Mouse (Mus musculus) CD8-positive naive resting alpha-beta T cell, adult 2 months (primary cell): ENCODE data around the gene Shb.

ENCODE experiments used
- DNase-seq, 2 experiments: peaks; one replicate each; pipeline ENCODE4 v3.0.0; 2022; ENCODE audit warnings: low read depth in 2 of 2, low spot score in 2 of 2

Shb gene

GRCm38 (mm10) chr4:45483271-45484245 is 48.7 kb downstream of the Shb start:
- DNase-seq = no peak

DNA sequence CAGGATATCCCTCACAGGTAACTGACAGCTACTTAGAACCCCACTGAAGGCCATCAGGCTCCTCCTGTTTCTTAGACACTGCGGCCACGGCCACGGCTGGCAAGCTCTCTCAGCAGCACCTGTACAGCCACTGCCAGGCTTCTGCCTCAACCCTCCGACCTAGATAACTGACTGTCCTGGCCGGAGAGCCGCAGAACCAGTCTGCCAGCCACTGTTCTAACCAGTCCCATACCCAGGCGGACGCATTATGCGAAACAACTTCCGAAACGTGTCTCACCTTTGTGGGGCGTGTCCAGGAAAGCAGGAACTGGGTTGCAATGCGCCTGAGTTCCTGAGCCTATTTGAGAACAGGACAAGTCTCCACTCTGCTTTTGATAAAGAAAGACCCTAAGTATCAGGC is 50.0 kb downstream of the Shb start:
- DNase-seq = no peak

GRCm38 (mm10) chr4:45481431-45481830 is 50.8 kb downstream of the Shb start:
- DNase-seq = no peak

DNA sequence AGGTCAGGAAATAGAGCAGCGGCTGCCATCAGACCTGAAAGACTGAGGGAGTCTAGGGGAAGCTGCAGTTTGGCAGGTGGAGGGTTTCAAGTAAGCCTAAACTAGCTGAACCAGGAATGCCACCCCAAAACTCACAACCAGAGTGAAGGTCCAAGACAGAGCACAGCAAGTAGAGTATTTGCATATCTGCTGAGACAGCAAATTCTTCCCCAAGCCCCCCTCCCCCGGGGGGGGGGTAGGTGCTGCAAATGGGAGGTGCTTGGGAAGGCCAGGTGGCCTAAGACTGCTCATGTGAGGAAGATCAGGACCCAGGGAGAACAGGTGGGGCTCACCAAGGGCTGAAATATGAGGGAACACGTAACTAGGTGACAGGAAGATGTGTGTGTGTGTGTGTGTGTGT is 51.7 kb downstream of the Shb start:
- DNase-seq = no peak

GRCm38 (mm10) chr4:45479433-45479832 is 52.8 kb downstream of the Shb start:
- DNase-seq = no peak

GRCm38 (mm10) chr4:45478178-45478577 is 54.1 kb downstream of the Shb start:
- no peak for DNase-seq

DNA sequence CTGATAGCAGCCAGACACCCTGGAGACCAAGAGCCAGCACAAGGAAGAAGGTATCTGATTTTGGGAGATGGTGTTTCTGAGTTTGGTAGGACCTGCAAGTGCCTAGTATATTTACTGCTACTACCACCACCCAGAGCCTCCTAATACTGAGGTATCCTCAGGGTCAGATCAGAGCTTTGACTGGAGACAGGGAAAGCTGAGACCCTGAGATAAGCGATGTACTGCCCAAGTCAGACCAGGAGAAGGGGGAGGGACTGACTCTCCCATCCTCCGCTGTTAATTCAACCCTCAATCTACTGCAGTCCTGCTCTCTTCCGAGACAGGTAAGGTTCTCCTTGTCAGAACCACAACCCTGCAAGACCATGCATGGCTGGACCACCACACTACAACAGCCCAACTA is 55.2 kb downstream of the Shb start:
- no peak for DNase-seq

DNA sequence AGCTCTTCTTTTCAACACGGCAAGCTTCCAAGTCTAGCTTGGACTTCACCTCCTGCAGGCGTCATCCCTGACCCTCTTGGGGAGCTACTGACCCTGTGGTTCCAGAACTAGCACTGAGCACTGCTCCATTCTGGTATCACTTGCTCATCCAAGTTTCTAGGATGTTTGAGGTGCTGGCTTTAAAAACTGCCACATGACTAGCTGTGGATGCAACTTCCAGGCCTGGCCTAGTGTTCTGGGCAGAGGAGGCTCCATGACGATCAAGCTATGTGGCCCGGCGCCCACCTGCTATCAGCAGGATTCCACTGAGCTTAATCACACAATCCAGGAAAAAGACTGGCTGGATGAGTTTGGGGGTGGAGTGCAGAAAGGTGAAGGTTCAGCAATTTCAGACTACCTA is 57.4 kb downstream of the Shb start:
- DNase-seq = no peak

GRCm38 (mm10) chr4:45474131-45474530 is 58.1 kb downstream of the Shb start:
- DNase-seq = no peak

DNA sequence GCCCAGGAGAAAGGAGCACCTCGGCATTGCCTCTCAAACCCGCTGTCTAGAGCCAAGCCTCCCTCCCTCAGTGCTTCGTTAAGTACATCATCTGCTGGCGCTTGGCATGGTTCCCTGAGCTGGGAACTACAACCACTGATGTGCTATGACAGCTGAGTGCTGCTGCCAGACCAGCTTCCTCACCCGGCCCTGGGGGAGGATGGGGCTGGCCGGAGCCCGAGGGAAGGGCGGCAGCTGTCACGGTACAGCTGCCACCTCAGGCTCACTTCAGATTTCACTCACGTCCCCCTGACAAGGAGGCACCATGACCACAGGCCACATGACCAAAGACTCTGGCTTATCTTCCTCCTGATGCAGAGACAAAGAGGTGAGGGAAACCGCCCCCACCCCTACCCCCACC is 59.1 kb downstream of the Shb start:
- DNase-seq = no peak

DNA sequence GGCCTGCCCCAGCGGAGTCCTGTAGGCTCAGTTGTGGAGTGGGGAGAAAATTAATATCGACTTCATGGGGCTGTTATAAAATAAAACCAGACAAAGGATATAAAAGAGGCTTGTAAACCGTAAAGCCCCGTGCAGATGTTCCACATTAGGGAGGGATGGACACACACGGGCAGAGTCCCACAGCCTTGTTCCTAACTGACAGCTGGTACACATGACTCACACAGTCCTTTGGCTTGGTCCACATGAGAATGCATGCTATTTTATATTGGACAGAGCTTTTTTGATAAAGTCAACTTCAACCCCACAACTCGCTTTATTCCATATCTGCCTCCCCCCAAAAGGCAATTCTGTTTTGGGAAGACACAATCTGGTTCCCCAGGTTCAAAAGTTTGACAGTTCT is 59.6 kb downstream of the Shb start:
- no peak for DNase-seq

DNA sequence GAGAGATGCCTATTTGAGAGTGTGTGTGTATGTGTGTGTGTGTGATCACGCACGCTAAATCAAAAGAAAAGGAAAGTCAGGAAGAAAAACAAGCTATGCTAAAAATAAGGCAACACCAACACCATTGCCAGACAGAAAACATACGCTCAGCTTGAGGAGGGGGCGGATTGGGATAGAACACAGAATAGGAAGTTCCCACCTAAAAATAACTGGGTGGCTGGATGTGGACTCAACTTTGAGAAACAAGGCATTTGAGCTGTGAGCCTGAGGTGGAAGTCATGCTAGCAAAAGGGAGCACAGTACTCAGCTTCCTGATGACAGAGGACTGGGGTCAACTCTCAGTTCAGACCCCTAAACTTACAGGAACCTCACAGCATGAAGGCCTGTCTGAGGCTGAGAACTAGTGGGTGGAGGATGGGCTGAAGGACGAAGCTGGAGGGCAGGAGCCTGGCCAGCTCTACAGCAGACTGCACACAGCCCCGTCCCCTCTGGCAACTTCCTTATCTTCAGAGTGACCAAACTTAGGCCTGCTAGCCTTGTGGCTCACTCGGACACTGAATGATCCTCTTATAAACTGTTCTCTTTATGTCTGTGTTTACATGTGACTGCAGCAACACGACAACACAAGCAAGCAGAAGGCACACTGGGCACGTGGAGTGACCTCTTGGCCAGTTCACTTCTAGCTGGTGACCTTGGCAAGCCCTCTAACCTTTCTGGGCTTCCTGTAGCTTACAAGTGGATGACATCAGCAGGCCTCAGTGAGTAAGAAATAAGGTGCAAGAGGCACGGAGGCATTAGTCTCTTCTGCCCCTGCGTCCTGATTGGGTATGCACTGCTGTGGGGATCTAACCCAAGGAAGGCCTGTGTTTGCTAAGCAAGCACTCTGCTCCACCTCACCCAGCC is 60.4 kb downstream of the Shb start:
- DNase-seq = no peak

DNA sequence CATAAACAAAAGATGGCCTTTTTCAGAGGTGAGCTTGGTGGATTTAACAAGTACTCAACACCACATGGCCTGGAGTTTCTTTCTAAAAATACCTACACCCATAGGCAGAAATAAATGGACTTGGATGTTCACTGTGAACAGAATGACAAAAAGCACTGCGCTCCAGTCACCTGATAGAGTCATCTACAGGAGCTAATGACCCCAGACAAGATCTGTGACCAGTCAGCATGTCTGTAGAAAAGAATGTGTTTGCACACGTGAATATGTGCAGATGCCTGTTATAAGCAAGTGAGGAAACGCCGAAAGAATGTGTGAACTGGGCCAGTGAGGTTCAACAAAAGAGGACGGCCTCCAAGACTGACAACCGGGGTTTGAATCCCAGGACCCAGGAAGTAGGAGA is 63.2 kb downstream of the Shb start:
- no peak for DNase-seq

DNA sequence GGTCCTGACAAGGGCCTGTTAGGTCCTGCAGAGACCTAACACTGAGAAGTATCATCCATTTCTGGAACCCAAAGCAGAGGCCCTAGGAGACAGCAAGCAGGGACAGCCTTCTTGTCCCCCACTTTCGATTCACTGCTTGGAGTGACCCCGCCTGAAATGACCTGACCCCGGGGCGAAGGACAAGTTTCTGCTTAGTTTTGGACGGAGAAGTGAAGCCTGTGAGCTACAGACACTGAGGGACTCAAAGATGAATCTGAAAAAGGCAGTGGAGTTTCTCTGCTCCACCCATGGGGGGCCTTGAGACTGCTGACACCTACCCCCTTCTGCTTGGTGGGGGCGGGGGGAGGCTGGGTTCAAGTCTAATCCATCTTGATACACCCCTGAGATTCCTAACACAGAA is 63.8 kb downstream of the Shb start:
- DNase-seq = no peak

GRCm38 (mm10) chr4:45467115-45467912 is 65.0 kb downstream of the Shb start:
- no peak for DNase-seq

DNA sequence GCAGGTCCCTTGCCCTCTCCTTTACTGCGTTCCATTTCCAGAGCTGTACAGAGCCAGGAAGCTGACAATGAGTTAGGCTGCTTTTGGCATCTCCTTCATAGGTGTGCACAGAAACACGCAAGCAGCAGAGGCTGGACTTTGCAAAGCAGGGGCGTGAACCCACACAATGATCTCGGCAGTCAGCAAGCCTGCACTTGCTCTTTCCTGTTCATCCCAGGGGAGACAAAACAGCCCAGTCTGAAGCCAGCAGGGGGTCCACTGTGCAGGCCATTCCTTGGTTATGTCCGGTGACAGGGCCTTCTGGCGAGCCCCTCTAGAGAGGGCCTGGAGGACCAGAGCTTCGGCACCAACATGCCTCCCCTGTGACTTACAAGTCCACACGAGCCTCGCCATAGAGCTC is 67.3 kb downstream of the Shb start:
- DNase-seq = no peak

GRCm38 (mm10) chr4:45464528-45464927 is 67.7 kb downstream of the Shb start:
- no peak for DNase-seq

DNA sequence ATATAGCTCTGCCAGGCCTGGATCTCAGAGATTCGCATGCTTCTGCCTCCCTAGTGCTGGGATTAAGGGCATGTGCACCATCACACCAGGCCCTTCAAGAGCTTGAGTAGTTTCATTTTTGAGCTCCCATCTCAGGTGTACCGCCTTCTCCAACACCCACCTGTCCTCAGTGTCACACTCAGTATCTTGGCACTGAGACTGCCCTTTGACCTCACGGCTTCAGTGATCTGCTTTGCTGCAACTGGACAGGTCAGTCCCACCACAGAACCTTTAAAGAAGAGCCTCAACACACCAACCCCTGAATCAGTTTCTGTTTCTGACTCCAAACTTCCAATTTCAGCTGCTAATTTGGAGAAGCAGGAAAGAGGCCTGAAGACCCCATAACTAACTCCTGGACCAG is 68.1 kb downstream of the Shb start:
- DNase-seq = no peak

- no peak for DNase-seq
Measured at GRCm38 (mm10) chr4:45462628-45463027, 69.6 kb downstream of the Shb start.

- no peak for DNase-seq
Measured at GRCm38 (mm10) chr4:45461661-45462060, 70.6 kb downstream of the Shb start.

GRCm38 (mm10) chr4:45459375-45459774 is 72.9 kb downstream of the Shb start:
- DNase-seq = no peak
